In genomic region chr6:89246261-89246660, GRCm38 (mm10) we compare ENCODE assay signal across 17 mouse cellular contexts.
"Had no signal": no experiment of that assay in that cellular context is flagged by ENCODE, and none has a peak within 500 bp of the region (broad histone marks: within the 10 kb centered on the region; RNA-seq: fewer than 3 reads in every experiment).

No protein-coding gene starts in this region.

- H3K36me3 ChIP-seq: midbrain, embryonic 10.5 days; midbrain, embryonic 12.5 days; neural tube, embryonic 13.5 days; neural tube, embryonic 15.5 days had no signal

- H3K27ac ChIP-seq: midbrain, embryonic 12.5 days; neural tube, embryonic 13.5 days; neural tube, embryonic 15.5 days had no signal

- H3K9ac ChIP-seq: lung, embryonic 14.5 days; midbrain, embryonic 12.5 days; neural tube, embryonic 13.5 days; neural tube, embryonic 15.5 days had no signal

- DNase-seq: lung, adult 18-20 months; lung, embryonic 14.5 days; lung, postnatal 10 days; midbrain, embryonic 14.5 days; right cerebral cortex, adult 18-20 months; right cerebral cortex, postnatal 25 days; right cerebral cortex, postnatal 4 days; spleen, adult 18-20 months; thymus, adult 18-20 months; thymus, postnatal 14 days; thymus, postnatal 36 days had no signal

- H3K9me3 ChIP-seq: midbrain, embryonic 10.5 days; midbrain, embryonic 12.5 days; neural tube, embryonic 13.5 days; neural tube, embryonic 15.5 days had no signal

- H3K4me3 ChIP-seq: midbrain, embryonic 10.5 days; midbrain, embryonic 12.5 days; myocyte; neural tube, embryonic 13.5 days; neural tube, embryonic 15.5 days had no signal

- H3K4me2 ChIP-seq: lung, embryonic 14.5 days; midbrain, embryonic 12.5 days; neural tube, embryonic 13.5 days; neural tube, embryonic 15.5 days had no signal

- ATAC-seq: midbrain, embryonic 16.5 days had no signal
